Mouse (Mus musculus): Measurements from ENCODE around the gene Gm45716.

DNA sequence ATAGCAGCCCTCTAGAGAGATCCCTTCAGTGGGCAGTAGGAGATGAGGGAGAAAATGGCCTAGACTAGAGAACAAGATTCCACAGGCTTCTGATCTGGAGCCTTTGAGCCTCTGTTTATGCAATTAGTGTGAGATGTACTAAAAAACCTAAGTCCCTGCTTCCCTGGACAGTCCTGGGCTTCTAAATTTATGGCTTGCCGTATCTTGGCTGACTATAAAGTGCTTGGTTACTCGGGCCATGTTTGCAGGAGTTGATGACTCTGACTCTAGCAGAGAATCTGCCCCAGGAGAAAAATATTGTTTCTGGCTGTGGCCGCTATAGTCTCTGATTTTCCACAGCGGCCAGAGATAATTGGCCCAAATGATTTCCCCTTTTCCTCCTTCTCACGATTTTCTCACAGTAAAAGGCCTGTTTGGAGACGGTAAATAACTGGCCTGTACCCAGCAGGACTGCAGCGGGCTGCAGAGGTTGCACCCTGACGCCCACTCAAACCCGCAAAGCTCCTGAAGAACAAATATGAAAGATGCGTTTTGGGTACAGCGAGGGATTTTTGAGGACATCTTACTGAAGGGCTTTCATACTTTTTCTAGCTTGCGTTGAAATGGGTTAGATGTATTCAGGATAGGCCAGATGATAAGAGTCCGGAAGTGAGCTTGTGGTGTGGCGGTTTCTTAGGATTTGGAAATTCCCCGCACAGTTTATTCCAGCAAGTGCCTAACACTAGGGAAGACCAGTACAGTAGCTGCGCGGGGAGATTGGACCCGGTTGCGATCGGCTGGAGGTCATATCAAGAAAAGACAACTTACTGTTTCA lies 18.1 kb upstream of the Gm45716 start:
- no peak for TF ChIP-seq POLR2A (IDR thresholded peaks at IDR 0.05; ENCODE audit: borderline replicate concordance, low read depth, low read length)
- no peak for TF ChIP-seq CTCF (IDR thresholded peaks at IDR 0.05; ENCODE audit: low read depth, low read length)

Data from bone marrow macrophage, adult 2 months (primary cell).